Mouse (Mus musculus) forebrain, postnatal 0 days (tissue): ENCODE measurements around the gene Nhej1. TPM values are rescaled to one million over a fixed set of nuclear protein-coding genes. Genes with fewer than 3 reads are reported as not detected.
A peak's percentile ranks its signal among the peaks of the same experiment; 100 is the strongest.

ENCODE experiments used
- ATAC-seq: fragments of 200-750 bp; cut with Nextera tagmentation; 2 replicates; pipeline ENCODE4 v1.8.0; 2017; ENCODE audit warnings: mild to moderate bottlenecking, moderate library complexity
- DNase-seq: peaks from one replicate; pipeline ENCODE4 v3.0.0-alpha.2; 2015
- H3K27ac ChIP-seq: fragments of 300-500 bp; sonication (generic); 2 replicates; pipeline ENCODE4 v1.5.1; 2014; ENCODE audit warnings: low read depth, mild to moderate bottlenecking, antibody characterized with exemption, low read length, moderate library complexity, mixed read lengths
- H3K27me3 ChIP-seq: fragments of 300-500 bp; sonication (generic); 2 replicates; pipeline ENCODE4 v1.6.1; 2014; ENCODE audit warnings: mild to moderate bottlenecking, low read length, mixed read lengths; ENCODE audit not compliant: insufficient read depth
- H3K36me3 ChIP-seq: fragments of 300-500 bp; sonication (generic); 2 replicates; pipeline ENCODE4 v1.6.1; 2014; ENCODE audit warnings: mild to moderate bottlenecking, moderate library complexity; ENCODE audit not compliant: insufficient read depth
- H3K4me1 ChIP-seq: fragments of 300-500 bp; sonication (generic); 2 replicates; pipeline ENCODE4 v1.6.1; 2014; ENCODE audit warnings: antibody characterized with exemption; ENCODE audit not compliant: insufficient read depth
- H3K4me2 ChIP-seq: fragments of 300-500 bp; sonication (generic); 2 replicates; pipeline ENCODE4 v1.6.1; 2014; ENCODE audit warnings: low read depth, mild to moderate bottlenecking, moderate library complexity
- H3K4me3 ChIP-seq: fragments of 300-500 bp; sonication (generic); 2 replicates; pipeline ENCODE4 v1.5.1; 2014; ENCODE audit warnings: low read depth, low read length, mixed read lengths
- H3K9ac ChIP-seq: fragments of 300-500 bp; sonication (generic); 2 replicates; pipeline ENCODE4 v1.6.1; 2014; ENCODE audit warnings: mild to moderate bottlenecking
- H3K9me3 ChIP-seq: fragments of 300-500 bp; sonication (generic); 2 replicates; pipeline ENCODE4 v1.6.1; 2016; ENCODE audit warnings: low read length
- CTCF ChIP-seq: sonication (generic); IDR thresholded peaks from 2 replicates; pipeline ENCODE4 v1.5.1; 2016; ENCODE audit warnings: antibody characterized with exemption, control low read depth, low read depth
- WGBS: fragments of 180-500 bp; shearing (Covaris S2); extraction: QIAGEN DNeasy Blood & Tissue Kit; methylation state at CpG from one replicate; pipeline ENCODE4 v1.1.7; 2014; 5-methylcytosine and 5-hydroxymethylcytosine counted together
- polyA plus RNA-seq: library from polyadenylated mRNA; unstranded; fragments of >200 nt; fragmentation: Nextera tagmentation; extraction: Ambion mirVana; gene quantifications from 2 replicates; pipeline ENCODE4 v1.2.1, GENCODE M21; 2015
- total RNA-seq: library from RNA; depleted of rRNA; stranded (reverse); fragments of >200 nt; gene quantifications from 2 replicates; pipeline ENCODE4 v1.2.3, GENCODE M21; 2014

The Nhej1 gene
- total and polyA plus RNA-seq, 2 experiments from 2014 or later: 3.6 to 3.9 TPM

- H3K9me3 ChIP-seq: no peaks in the 10 kb centered on the region
- H3K36me3 ChIP-seq: no peaks in the 10 kb centered on the region
- H3K4me2 ChIP-seq: no peak overlapping the region
- H3K27me3 ChIP-seq: no peaks in the 10 kb centered on the region
- H3K9ac ChIP-seq: no peak overlapping the region
- WGBS: 81% methylated on average over 6 of the region's 6 CpGs
- no peak for DNase-seq
- no peak for ATAC-seq
- no peak overlapping the region for H3K4me3 ChIP-seq
- no peak for TF ChIP-seq CTCF
- no peak overlapping the region for H3K27ac ChIP-seq
- H3K4me1 ChIP-seq: no peaks in the 10 kb centered on the region
These were observed 151.4 kb downstream of the Nhej1 start for GRCm38 (mm10) chr1:74973590-74973989.

GRCm38 (mm10) chr1:74971353-74972050, 153.5 kb downstream of the Nhej1 start:
- no peak for ATAC-seq
- no peak for TF ChIP-seq CTCF
- Histone ChIP-seq H3K4me2 (no peak overlapping the region), H3K36me3 (no peaks in the 10 kb centered on the region), H3K9ac (no peak overlapping the region), H3K4me3 (no peak overlapping the region), H3K4me1 (no peaks in the 10 kb centered on the region), H3K9me3 (no peaks in the 10 kb centered on the region), H3K27me3 (no peaks in the 10 kb centered on the region), H3K27ac (no peak overlapping the region)
- DNase-seq: no peak
- WGBS: 67% methylated on average over 4 of the region's 4 CpGs

GRCm38 (mm10) chr1:74967962-74968580, 156.9 kb downstream of the Nhej1 start:
- Histone ChIP-seq H3K4me1 (no peaks in the 10 kb centered on the region), H3K4me2 (no peak overlapping the region), H3K27me3 (no peaks in the 10 kb centered on the region), H3K36me3 (no peaks in the 10 kb centered on the region), H3K4me3 (no peak overlapping the region), H3K9me3 (no peaks in the 10 kb centered on the region), H3K9ac (no peak overlapping the region), H3K27ac (no peak overlapping the region)
- DNase-seq: no peak
- 84% methylated on average over 8 of the region's 8 CpGs for WGBS
- no peak for ATAC-seq
- TF ChIP-seq CTCF: no peak

- Histone ChIP-seq H3K27ac (no peak overlapping the region), H3K4me3 (no peak overlapping the region), H3K9ac (no peak overlapping the region), H3K27me3 (no peaks in the 10 kb centered on the region), H3K4me2 (peak overlapping the region; percentile 21; the same call in 1 of the 2 replicates), H3K36me3 (no peaks in the 10 kb centered on the region), H3K9me3 (no peaks in the 10 kb centered on the region), H3K4me1 (no peaks in the 10 kb centered on the region)
- 18% methylated on average over 16 of the region's 16 CpGs for WGBS
- DNase-seq: peak; percentile 65
- ATAC-seq: 0 out of 2 replicates have a peak, but pooled peaks have one; percentile 45
- peak; percentile 71 for TF ChIP-seq CTCF
These were observed 160.3 kb downstream of the Nhej1 start for GRCm38 (mm10) chr1:74964494-74965215.

GRCm38 (mm10) chr1:74962853-74963227, 162.2 kb downstream of the Nhej1 start:
- DNase-seq: no peak
- 94% methylated on average over 5 of the region's 5 CpGs for WGBS
- Histone ChIP-seq H3K36me3 (no peaks in the 10 kb centered on the region), H3K27me3 (peaks cover 5% of the 10 kb centered on the region; the same call in 1 of the 2 replicates), H3K27ac (no peak overlapping the region), H3K4me1 (no peaks in the 10 kb centered on the region), H3K4me2 (no peak overlapping the region), H3K4me3 (no peak overlapping the region), H3K9ac (no peak overlapping the region), H3K9me3 (no peaks in the 10 kb centered on the region)
- no peak for TF ChIP-seq CTCF
- no peak for ATAC-seq

GRCm38 (mm10) chr1:74962126-74962852, 162.7 kb downstream of the Nhej1 start:
- H3K27ac ChIP-seq: no peak overlapping the region
- no peaks in the 10 kb centered on the region for H3K4me1 ChIP-seq
- H3K9me3 ChIP-seq: no peaks in the 10 kb centered on the region
- TF ChIP-seq CTCF: no peak
- no peaks in the 10 kb centered on the region for H3K36me3 ChIP-seq
- H3K27me3 ChIP-seq: peaks cover 5% of the 10 kb centered on the region; the same call in 1 of the 2 replicates
- DNase-seq (no peak), ATAC-seq (no peak)
- no peak overlapping the region for H3K9ac ChIP-seq
- no peak overlapping the region for H3K4me2 ChIP-seq
- no peak overlapping the region for H3K4me3 ChIP-seq
- WGBS: 79% methylated on average over 5 of the region's 5 CpGs
